Mouse (Mus musculus) MN1 (cell line): ENCODE measurements around the gene Gm49387.

ENCODE experiments used
- DNase-seq: peaks from one replicate; pipeline ENCODE4 v3.0.0-alpha.2; 2016; ENCODE audit warnings: low spot score

Gene Gm49387

DNA sequence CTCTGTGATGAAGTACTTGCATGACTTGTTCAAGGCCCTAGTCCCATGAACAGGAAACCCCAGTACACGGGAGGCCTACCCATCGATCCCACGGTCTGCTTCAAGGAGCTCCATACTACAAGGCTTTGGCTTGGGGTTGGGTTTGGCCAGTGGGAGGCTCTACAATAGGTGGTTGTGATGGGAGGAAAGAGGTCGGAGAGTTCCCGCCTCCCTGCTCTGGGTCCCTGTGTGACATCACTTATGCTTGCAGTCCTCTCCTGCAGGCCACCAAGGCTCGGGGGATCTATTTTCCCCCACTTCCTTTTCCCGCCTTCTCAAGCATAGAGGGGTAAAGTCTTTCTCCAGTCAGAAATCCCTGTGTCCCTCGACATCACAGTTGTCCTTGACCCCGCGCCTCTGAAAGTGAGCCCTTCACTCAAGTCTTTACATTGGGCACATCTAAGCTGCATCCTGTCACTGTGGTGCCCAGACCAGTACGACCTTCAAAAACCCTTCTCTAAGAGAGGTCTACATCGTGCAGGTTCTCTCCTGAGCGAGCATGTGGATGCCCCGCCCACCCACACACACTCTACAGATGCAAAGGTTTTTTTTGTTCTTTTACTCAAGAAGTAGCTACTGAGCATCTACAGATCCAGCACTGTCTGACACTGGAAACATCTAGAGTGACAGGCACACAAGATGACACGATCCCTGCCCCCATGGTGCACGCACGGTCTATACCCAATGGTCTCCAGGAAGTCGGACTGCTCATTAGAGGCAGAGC lies 65.6 kb downstream of the Gm49387 start:
- no peak for DNase-seq

GRCm38 (mm10) chr14:31572561-31573175 lies 68.0 kb downstream of the Gm49387 start:
- DNase-seq: peak; percentile 53

- no peak for DNase-seq
These were observed 69.3 kb downstream of the Gm49387 start for GRCm38 (mm10) chr14:31571419-31571818.

GRCm38 (mm10) chr14:31570131-31570951 lies 70.3 kb downstream of the Gm49387 start:
- DNase-seq: no peak

DNA sequence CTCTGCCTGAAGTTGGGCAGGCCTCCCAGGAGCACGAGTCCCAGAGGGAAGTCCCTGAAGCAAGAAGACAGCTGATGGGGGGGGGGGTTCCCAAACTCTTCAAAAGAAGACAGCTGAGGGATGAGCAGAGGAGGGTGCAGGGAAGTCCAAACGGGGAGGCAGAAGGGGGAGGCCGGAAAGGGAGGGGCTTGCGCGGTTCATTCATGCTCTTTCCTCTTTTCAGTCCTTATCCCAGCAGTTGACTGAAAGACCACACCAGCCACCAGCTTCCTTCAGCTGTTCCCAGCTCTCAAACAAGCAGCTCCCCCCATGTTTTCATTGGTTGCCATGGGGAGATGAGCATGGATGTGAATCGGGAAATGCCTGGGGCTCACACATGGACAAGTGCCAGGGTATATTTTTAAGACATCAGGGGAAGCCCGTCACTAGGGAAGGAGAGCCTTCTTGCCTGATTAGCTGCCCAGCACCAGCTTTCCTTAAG lies 71.5 kb downstream of the Gm49387 start:
- no peak for DNase-seq

DNA sequence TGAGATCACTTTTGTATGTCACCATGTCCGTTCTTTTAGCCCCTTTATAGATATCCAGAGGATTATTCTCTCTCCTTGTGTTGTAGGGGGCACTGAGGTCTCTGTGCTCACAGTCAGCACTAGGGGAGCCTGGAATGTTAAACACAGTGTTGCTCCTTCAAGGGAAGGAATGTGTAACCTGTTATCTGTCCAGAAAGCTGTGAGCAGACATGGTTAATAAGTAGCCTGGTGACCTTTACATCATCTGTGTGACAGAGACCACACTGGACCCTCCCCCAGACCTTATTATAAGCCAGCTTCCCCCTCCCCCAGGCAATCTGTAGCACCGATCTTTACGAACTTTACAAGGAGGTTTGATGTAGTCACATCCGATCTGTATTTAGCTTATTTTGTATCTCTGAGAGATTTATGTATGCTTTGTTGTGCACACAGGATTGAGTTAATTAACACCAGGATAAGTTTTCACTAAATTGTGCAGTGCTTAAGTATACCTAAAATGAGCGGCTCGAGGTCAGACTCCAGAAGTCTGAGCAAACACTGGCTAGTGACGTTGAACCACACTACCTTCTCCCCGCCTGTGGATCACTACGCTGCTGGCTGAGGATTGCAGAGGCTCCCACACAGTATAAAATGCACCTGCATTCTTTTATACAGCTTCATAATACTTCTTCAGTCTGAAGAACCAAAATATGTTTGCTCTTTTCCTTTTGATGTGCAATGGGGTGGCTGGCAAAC lies 75.0 kb downstream of the Gm49387 start:
- DNase-seq: no peak

GRCm38 (mm10) chr14:31564452-31565179 lies 76.1 kb downstream of the Gm49387 start:
- DNase-seq: peak; percentile 95

GRCm38 (mm10) chr14:31560886-31561285 lies 79.8 kb downstream of the Gm49387 start:
- DNase-seq: peak; percentile 90

- DNase-seq: no peak
These were observed 81.5 kb downstream of the Gm49387 start for GRCm38 (mm10) chr14:31559216-31559615.

DNA sequence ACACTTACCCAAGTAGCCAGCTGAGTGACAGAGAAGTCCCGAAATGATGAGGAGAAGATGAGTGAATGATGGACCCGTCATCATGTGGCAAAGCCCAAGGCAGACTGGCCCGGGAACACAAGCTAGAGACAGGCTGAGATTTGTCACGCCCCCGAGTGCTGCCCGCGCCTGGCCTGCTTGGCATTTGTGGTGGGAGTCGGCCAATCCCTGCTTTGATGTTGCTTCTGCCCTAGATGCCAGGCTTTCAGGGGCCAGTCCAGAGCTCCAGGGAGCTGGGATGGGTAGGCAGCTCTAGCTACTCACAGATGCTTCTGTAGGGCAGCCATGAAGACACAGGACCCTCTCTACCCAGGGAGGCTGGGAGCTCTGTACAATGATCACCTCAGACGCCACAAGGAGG lies 82.9 kb downstream of the Gm49387 start:
- no peak for DNase-seq

DNA sequence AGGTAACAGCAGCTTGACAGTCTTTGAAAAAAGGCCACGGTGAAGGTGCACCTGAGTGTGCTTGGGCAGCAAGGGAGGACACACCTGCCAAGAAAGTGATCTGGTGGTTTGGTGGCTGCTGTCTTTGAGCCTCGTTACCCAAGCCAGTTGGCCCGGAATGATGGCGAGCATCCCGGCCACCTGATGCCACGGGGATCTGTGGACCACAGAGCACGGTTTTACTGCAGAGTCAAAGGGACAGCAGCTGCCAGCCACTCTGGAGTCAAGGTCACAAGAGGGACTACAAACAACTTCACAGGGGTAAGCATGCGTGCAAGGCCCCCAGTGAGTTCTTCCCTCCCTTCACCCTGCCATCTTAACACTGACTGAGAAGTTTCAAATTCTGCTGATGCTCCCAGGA lies 83.4 kb downstream of the Gm49387 start:
- DNase-seq: no peak

- DNase-seq: no peak
These were observed 84.0 kb downstream of the Gm49387 start for GRCm38 (mm10) chr14:31556526-31557260.

DNA sequence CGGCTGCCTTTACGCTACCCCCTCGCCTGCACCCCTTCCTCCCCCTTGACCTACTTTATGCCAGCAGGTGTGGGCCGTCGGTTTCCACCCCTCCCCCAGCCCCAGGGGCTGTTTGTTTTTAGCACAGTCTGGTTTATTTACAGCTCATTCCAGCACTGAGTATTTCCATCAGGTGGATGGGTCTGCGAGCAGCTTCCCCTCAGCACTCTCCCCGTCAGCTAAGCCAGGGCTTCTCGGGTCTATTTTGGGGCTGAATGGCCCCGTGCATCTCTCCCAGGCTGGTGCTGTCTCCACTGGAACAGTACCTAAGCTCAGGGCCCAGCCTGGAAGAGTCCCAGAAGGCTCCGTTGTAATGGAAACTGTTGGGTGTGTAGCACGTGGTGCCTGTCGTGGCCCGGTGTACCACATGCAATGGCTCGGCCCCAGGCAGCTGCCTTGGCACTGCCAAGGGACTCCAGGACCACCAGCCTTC lies 84.7 kb downstream of the Gm49387 start:
- DNase-seq: no peak

- no peak for DNase-seq
These were observed 85.7 kb downstream of the Gm49387 start for GRCm38 (mm10) chr14:31555021-31555420.

DNA sequence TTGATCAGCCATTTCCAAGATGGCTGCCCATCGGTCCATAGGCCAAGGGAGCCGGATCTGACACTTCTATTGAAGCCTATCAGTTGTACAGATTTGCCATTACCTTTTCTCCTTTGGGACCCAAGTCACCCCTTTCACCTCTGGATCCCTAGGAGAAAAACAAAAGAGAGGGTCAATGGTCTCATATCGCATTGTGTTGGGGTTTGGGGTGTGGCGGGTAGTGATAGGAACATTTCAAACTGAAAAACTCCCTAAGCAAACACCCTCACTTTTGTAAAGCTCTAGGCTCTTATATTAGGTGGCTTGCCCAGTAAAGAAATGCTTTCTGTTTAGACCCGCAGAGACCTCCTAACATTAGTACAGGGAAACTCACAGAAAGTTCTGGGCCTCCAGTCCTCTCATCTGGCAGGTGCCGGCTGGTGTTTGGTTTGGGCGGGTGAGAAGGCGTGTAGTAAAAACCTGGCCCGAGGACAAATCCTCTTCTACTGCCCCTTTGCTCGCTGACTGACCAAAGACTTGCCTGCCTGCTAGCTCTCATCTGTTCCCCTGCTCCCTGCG lies 96.7 kb downstream of the Gm49387 start:
- DNase-seq: no peak

GRCm38 (mm10) chr14:31537298-31537697 lies 103.4 kb downstream of the Gm49387 start:
- no peak for DNase-seq

- DNase-seq: no peak
These were observed 108.0 kb downstream of the Gm49387 start for GRCm38 (mm10) chr14:31532656-31533055.

- no peak for DNase-seq
These were observed 109.1 kb downstream of the Gm49387 start for GRCm38 (mm10) chr14:31531506-31532148.

DNA sequence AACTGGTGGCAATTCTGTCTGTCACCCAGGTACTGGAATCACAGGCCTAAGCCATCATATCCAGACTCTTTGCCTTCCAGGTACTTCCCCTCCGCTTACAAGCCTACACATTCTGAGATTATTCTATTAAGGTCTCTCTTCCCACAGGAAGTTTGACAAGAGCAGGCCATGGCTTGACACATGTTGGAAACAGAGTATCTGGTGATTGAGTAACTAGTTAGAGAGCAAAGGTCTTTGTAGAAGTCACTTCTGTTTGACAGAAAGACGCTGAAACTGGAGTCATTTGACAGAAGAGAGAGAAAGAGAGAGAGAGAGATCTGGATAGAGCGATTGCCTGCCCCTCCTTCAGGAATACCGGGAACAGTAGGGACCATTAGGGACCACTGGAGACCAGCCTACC lies 109.8 kb downstream of the Gm49387 start:
- no peak for DNase-seq
